Mouse (Mus musculus): ENCODE measurements around the gene Daxx. TPM values are rescaled to one million over a fixed set of nuclear protein-coding genes. Genes with fewer than 3 reads are reported as not detected.

The Daxx gene
- polyA plus RNA-seq (2017; shearing (Covaris generic)), result 58.7 TPM

GRCm38 (mm10) chr17:33909077-33909868 lies at the start of gene Daxx:
Gene Daxx (plus strand): TSS chr17:33909414.

GRCm38 (mm10) chr17:33873537-33873936 lies 35.7 kb upstream of the Daxx start, which contains the start of gene Gm7029:
Gene Gm7029 (plus strand): TSS chr17:33873837.

GRCm38 (mm10) chr17:33890533-33891059 lies 18.6 kb upstream of the Daxx start, which contains the start of gene Kifc1:
Gene Kifc1 (minus strand): TSS chr17:33890661.

GRCm38 (mm10) chr17:33904835-33905234 lies 4.4 kb upstream of the Daxx start, which contains the start of gene Platr17:
Gene Platr17 (plus strand): TSS chr17:33905135.

DNA sequence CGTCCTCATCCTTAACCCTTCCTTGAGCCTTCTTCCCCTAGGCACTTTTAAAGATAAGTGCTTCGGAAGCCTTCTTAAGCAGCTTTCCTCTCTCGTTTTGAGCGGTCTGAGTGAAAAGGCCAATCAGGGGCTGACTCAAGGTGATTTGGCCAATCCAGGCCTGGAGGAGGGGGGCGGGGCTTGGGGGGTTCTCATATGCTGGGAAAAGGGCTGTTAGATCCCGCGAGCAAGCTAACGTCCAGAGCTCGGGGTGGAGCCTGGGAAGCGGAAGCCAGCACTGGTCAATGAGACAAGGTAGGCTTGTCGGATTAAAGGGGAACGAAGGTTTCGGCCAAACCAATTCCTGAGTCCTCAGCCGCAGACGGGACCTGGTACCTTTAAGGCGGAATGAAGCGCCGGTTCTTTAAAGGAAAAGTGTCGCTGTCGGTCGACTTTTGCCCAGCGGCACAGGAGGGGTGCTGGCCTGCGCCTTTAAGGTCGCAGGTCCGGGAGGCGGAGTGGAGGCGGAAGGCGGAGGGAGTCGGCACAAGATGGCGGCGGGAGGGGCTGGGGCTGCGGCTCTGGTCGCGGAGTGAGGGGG lies 6.5 kb downstream of the Daxx start, which contains the start of the genes Tapbp and Zbtb22:
Gene Tapbp, plus strand, starts transcription at position 229 of the 580 bp plus-strand sequence.
Gene Zbtb22, plus strand, starts transcription at position 234 of the 580 bp plus-strand sequence.

DNA sequence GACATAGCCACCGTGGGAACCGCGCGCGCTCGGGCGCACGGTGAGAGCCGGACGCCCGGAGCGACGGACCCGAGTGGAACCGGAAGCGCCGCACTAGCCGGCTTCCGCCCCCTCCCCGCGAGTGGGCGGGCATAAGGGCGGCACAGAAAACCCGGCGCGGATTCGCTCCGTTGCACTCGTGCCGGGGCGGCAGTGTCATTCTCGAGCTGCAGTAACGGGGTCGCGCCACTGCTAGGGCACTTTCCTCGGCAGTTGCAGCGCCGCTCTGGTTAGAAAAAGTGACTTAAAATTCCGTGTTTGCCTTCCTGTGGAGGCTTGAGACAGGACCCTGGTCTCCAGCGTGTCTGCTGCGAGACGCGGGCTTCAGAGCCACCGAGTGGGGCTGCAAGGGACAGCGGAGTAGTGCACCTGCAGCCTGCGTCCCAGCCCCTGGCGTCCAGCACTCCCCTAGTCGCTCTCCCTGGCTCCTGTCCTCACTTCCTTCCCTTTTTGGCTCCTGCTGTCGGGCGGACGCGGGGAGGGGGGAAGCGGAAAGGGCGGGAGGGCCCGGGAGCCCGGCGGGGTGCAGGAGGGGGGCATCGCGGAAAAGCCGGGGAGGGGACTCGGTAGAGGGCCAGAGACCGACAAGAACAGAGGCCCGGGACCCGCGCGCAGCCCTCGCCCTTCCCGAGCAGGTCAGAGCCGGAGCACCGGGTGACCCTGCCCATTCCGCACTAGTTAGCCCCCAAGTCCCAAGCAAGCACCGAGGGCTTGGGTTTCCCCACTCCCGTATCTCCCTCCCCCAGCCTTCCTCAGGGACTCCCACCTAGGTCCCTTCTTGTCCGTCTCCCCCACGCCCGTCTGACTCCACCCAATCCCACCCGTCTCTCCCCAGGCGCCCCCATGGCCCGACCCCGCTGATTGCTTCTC lies 20.4 kb downstream of the Daxx start, which contains the start of gene Rgl2:
Gene Rgl2, plus strand, starts transcription at position 173 of the 909 bp plus-strand sequence.

GRCm38 (mm10) chr17:33940206-33940805 lies 31.1 kb downstream of the Daxx start, which contains the start of the genes Pfdn6 and Wdr46:
Gene Pfdn6 (minus strand): TSS chr17:33940343.
Gene Wdr46 (plus strand): TSS chr17:33940660.

GRCm38 (mm10) chr17:33951021-33951946 lies 42.1 kb downstream of the Daxx start, which contains the start of gene B3galt4:
Gene B3galt4 (minus strand): TSS chr17:33951488.

GRCm38 (mm10) chr17:33955555-33956214 lies 46.5 kb downstream of the Daxx start, which contains the start of the genes Vps52 and Rps18:
Gene Vps52 (plus strand): TSS chr17:33955812.
Gene Rps18 (minus strand): TSS chr17:33956001.

Other genes with a start within 250 kb of the Daxx start
- gene Hnrnpm, start 222.6 kb upstream of the Daxx start, polyA plus RNA-seq (2017; shearing (Covaris generic)), result 318 TPM
- gene March2, start 190.7 kb upstream of the Daxx start, polyA plus RNA-seq (2017; shearing (Covaris generic)), result 85.9 TPM
- 315 TPM for gene Rab11b, start 148.9 kb upstream of the Daxx start, polyA plus RNA-seq (2017; shearing (Covaris generic))
- 0.39 TPM for gene Angptl4, start 127.6 kb upstream of the Daxx start, polyA plus RNA-seq (2017; shearing (Covaris generic))
- gene Kank3, start 98.9 kb upstream of the Daxx start, polyA plus RNA-seq (2017; shearing (Covaris generic)), result 2.5 TPM
- 1,034 TPM for gene Rps28, start 84.9 kb upstream of the Daxx start, polyA plus RNA-seq (2017; shearing (Covaris generic))
- 205 TPM for gene Ndufa7, start 84.8 kb upstream of the Daxx start, polyA plus RNA-seq (2017; shearing (Covaris generic))
- gene Cd320, start 66.3 kb upstream of the Daxx start, polyA plus RNA-seq (2017; shearing (Covaris generic)), result 16.6 TPM
- gene Gm7029, start 35.6 kb upstream of the Daxx start, polyA plus RNA-seq (2017; shearing (Covaris generic)), result not detected
- gene Kifc1, start 18.8 kb upstream of the Daxx start, polyA plus RNA-seq (2017; shearing (Covaris generic)), result 2.4 TPM
- 3.3 TPM for gene Platr17, start 4.3 kb upstream of the Daxx start, polyA plus RNA-seq (2017; shearing (Covaris generic))
- gene Tapbp, start 6.5 kb downstream of the Daxx start, polyA plus RNA-seq (2017; shearing (Covaris generic)), result 359 TPM
- gene Zbtb22, start 6.5 kb downstream of the Daxx start, polyA plus RNA-seq (2017; shearing (Covaris generic)), result 18.9 TPM
- 91.0 TPM for gene Rgl2, start 20.1 kb downstream of the Daxx start, polyA plus RNA-seq (2017; shearing (Covaris generic))
- 83.7 TPM for gene Pfdn6, start 30.9 kb downstream of the Daxx start, polyA plus RNA-seq (2017; shearing (Covaris generic))
- 38.7 TPM for gene Wdr46, start 31.2 kb downstream of the Daxx start, polyA plus RNA-seq (2017; shearing (Covaris generic))
- gene B3galt4, start 42.1 kb downstream of the Daxx start, polyA plus RNA-seq (2017; shearing (Covaris generic)), result 7.9 TPM
- gene Vps52, start 46.4 kb downstream of the Daxx start, polyA plus RNA-seq (2017; shearing (Covaris generic)), result 48.6 TPM
- 2,421 TPM for gene Rps18, start 46.6 kb downstream of the Daxx start, polyA plus RNA-seq (2017; shearing (Covaris generic))
- 13,966 TPM for gene H2-K1, start 90.9 kb downstream of the Daxx start, polyA plus RNA-seq (2017; shearing (Covaris generic))
- 29.5 TPM for gene Ring1, start 115.3 kb downstream of the Daxx start, polyA plus RNA-seq (2017; shearing (Covaris generic))
- 238 TPM for gene H2-Ke6, start 118.6 kb downstream of the Daxx start, polyA plus RNA-seq (2017; shearing (Covaris generic))
- gene Slc39a7, start 122.3 kb downstream of the Daxx start, polyA plus RNA-seq (2017; shearing (Covaris generic)), result 112 TPM
- gene Rxrb, start 122.4 kb downstream of the Daxx start, polyA plus RNA-seq (2017; shearing (Covaris generic)), result 85.3 TPM
- 0.94 TPM for gene Col11a2, start 130.0 kb downstream of the Daxx start, polyA plus RNA-seq (2017; shearing (Covaris generic))
- gene H2-Oa, start 182.9 kb downstream of the Daxx start, polyA plus RNA-seq (2017; shearing (Covaris generic)), result 6.3 TPM
- gene H2-DMa, start 210.1 kb downstream of the Daxx start, polyA plus RNA-seq (2017; shearing (Covaris generic)), result 18.9 TPM
- gene Brd2, start 213.2 kb downstream of the Daxx start, polyA plus RNA-seq (2017; shearing (Covaris generic)), result 276 TPM
- 0.97 TPM for gene H2-DMb2, start 233.9 kb downstream of the Daxx start, polyA plus RNA-seq (2017; shearing (Covaris generic))
- gene H2-DMb1, start 243.7 kb downstream of the Daxx start, polyA plus RNA-seq (2017; shearing (Covaris generic)), result not detected